Mouse (Mus musculus) lung, postnatal 14 days (tissue): ENCODE data around the gene Acer2.
A peak's percentile ranks its signal among the peaks of the same experiment; 100 is the strongest.

Experiments
- DNase-seq: peaks from one replicate; pipeline ENCODE4 v3.0.0; 2021

The Acer2 gene

GRCm38 (mm10) chr4:86957576-86958411 is 83.6 kb downstream of the Acer2 start:
- peak; percentile 61 for DNase-seq

- DNase-seq, result peak; percentile 17
Observed at GRCm38 (mm10) chr4:86977272-86977671, 103.1 kb downstream of the Acer2 start.
